Mouse (Mus musculus): ENCODE measurements at regions not wholly inside any gene's neighbourhood (a gene's known extent, or its start where the extent isn't known, plus 50 kb on each side); places are given as distances from the start of the nearest gene placed in this dataset.

GRCm38 (mm10) chr2:78804931-78805330 is 63.0 kb upstream of the Ube2e3 start:
- intact Hi-C loops (cut with DNase I), result no loop called here
- DNase-seq, result no peak

- no peak for DNase-seq
- intact Hi-C loops (cut with DNase I), result no loop called here
Observed at GRCm38 (mm10) chr2:78803543-78803942, 64.4 kb upstream of the Ube2e3 start.

GRCm38 (mm10) chr2:78795446-78795845 is 72.5 kb upstream of the Ube2e3 start:
- DNase-seq, result no peak
- intact Hi-C loops (cut with DNase I), result no loop called here

- no peak for DNase-seq
Observed at GRCm38 (mm10) chr2:78794734-78795133, 73.2 kb upstream of the Ube2e3 start.

GRCm38 (mm10) chr2:78789124-78789523 is 78.8 kb upstream of the Ube2e3 start:
- no peak for DNase-seq
- intact Hi-C loops (cut with DNase I), result no loop called here

More at GRCm38 (mm10) chr2:78794734-78795133, 73.2 kb upstream of the Ube2e3 start:
- intact Hi-C loops (cut with DNase I), result no loop called here

GRCm38 (mm10) chr2:78788222-78788621 is 79.7 kb upstream of the Ube2e3 start:
- DNase-seq, result no peak

GRCm38 (mm10) chr2:78779949-78780348 is 88.0 kb upstream of the Ube2e3 start:
- intact Hi-C loops (cut with DNase I), result no loop called here
- no peak for DNase-seq

More at GRCm38 (mm10) chr2:78788222-78788621, 79.7 kb upstream of the Ube2e3 start:
- intact Hi-C loops (cut with DNase I), result no loop called here

- no peak for DNase-seq
- intact Hi-C loops (cut with DNase I), result no loop called here
Observed at GRCm38 (mm10) chr2:78777589-78777988, 90.3 kb upstream of the Ube2e3 start.

GRCm38 (mm10) chr2:78754362-78754761 is 113.6 kb upstream of the Ube2e3 start:
- intact Hi-C loops (cut with DNase I), result no loop called here
- no peak for DNase-seq

GRCm38 (mm10) chr2:78753918-78754317 is 114.0 kb upstream of the Ube2e3 start:
- intact Hi-C loops (cut with DNase I), result no loop called here

GRCm38 (mm10) chr2:78730161-78730560 is 137.8 kb upstream of the Ube2e3 start:
- DNase-seq, result no peak
- intact Hi-C loops (cut with DNase I), result no loop called here

More at GRCm38 (mm10) chr2:78753918-78754317, 114.0 kb upstream of the Ube2e3 start:
- DNase-seq, result peak in 1 of 2 experiments; percentile 1

- intact Hi-C loops (cut with DNase I), result no loop called here
Observed at GRCm38 (mm10) chr2:78726060-78726459, 141.9 kb upstream of the Ube2e3 start.

GRCm38 (mm10) chr2:78724416-78724815 is 143.5 kb upstream of the Ube2e3 start:
- intact Hi-C loops (cut with DNase I), result no loop called here
- no peak for DNase-seq

More at GRCm38 (mm10) chr2:78726060-78726459, 141.9 kb upstream of the Ube2e3 start:
- DNase-seq, result no peak

GRCm38 (mm10) chr2:78723423-78723822 is 144.5 kb upstream of the Ube2e3 start:
- intact Hi-C loops (cut with DNase I), result no loop called here

GRCm38 (mm10) chr2:78722739-78723138 is 145.2 kb upstream of the Ube2e3 start:
- no peak for DNase-seq
- intact Hi-C loops (cut with DNase I), result no loop called here

More at GRCm38 (mm10) chr2:78723423-78723822, 144.5 kb upstream of the Ube2e3 start:
- peak in 1 of 2 experiments; percentile 2 for DNase-seq

- intact Hi-C loops (cut with DNase I), result no loop called here
- no peak for DNase-seq
Observed at GRCm38 (mm10) chr2:78718550-78718949, 149.4 kb upstream of the Ube2e3 start.

- intact Hi-C loops (cut with DNase I), result no loop called here
- DNase-seq, result no peak
Observed at GRCm38 (mm10) chr2:78716157-78716798, 151.6 kb upstream of the Ube2e3 start.

GRCm38 (mm10) chr2:78694851-78695250 is 173.1 kb upstream of the Ube2e3 start:
- no peak for DNase-seq
- intact Hi-C loops (cut with DNase I), result no loop called here

- no peak for DNase-seq
- intact Hi-C loops (cut with DNase I), result no loop called here
Observed at GRCm38 (mm10) chr2:78656668-78657067, 211.3 kb upstream of the Ube2e3 start.

GRCm38 (mm10) chr2:78655156-78655855 is 212.6 kb upstream of the Ube2e3 start:
- no peak for DNase-seq
- intact Hi-C loops (cut with DNase I), result no loop called here

GRCm38 (mm10) chr2:78651549-78651948 is 216.4 kb upstream of the Ube2e3 start:
- DNase-seq, result no peak
- intact Hi-C loops (cut with DNase I), result no loop called here

GRCm38 (mm10) chr2:78640361-78640760 is 227.6 kb upstream of the Ube2e3 start:
- intact Hi-C loops (cut with DNase I), result no loop called here

More at GRCm38 (mm10) chr2:78640361-78640760, 227.6 kb upstream of the Ube2e3 start:
- DNase-seq, result no peak
